Mouse (Mus musculus) heart, embryonic 11.5 days (tissue): Measurements from ENCODE around the gene Morc1. TPM values are rescaled to one million over a fixed set of nuclear protein-coding genes. Genes with fewer than 3 reads are reported as not detected.

Experiments used
- ATAC-seq: fragments of 200-750 bp; cut with Nextera tagmentation; replicated peaks from 2 replicates; pipeline ENCODE4 v1.8.0; 2017; ENCODE audit warnings: moderate library complexity; ENCODE audit not compliant: insufficient number of reproducible peaks, low FRiP score, low TSS enrichment
- H3K27ac ChIP-seq: fragments of 300-500 bp; sonication (generic); 2 replicates; pipeline ENCODE4 v1.5.1; 2014; ENCODE audit warnings: mild to moderate bottlenecking, low read depth, low read length
- H3K27me3 ChIP-seq: fragments of 300-500 bp; sonication (generic); 2 replicates; pipeline ENCODE4 v1.6.1; 2014; ENCODE audit warnings: mild to moderate bottlenecking, low read length, mixed read lengths; ENCODE audit not compliant: control insufficient read depth, insufficient read depth
- H3K36me3 ChIP-seq: fragments of 300-500 bp; sonication (generic); 2 replicates; pipeline ENCODE4 v1.6.1; 2014; ENCODE audit warnings: mild to moderate bottlenecking, low read length, moderate library complexity, mixed read lengths; ENCODE audit not compliant: control insufficient read depth, insufficient read depth
- H3K4me1 ChIP-seq: fragments of 300-500 bp; sonication (generic); 2 replicates; pipeline ENCODE4 v1.6.1; 2014; ENCODE audit warnings: low read length; ENCODE audit not compliant: control insufficient read depth, insufficient read depth
- H3K4me2 ChIP-seq: fragments of 300-500 bp; sonication (generic); 2 replicates; pipeline ENCODE4 v1.6.1; 2014; ENCODE audit warnings: mild to moderate bottlenecking, moderate library complexity
- H3K4me3 ChIP-seq: fragments of 300-500 bp; sonication (generic); 2 replicates; pipeline ENCODE4 v1.5.1; 2014; ENCODE audit warnings: low read depth, low read length
- H3K9ac ChIP-seq: fragments of 300-500 bp; sonication (generic); 2 replicates; pipeline ENCODE4 v1.6.1; 2014; ENCODE audit warnings: mild to moderate bottlenecking, low read depth, low read length, moderate library complexity
- H3K9me3 ChIP-seq: fragments of 300-500 bp; sonication (generic); replicated peaks from 2 replicates; pipeline ENCODE4 v1.6.1; 2016; ENCODE audit warnings: low read length; ENCODE audit not compliant: control insufficient read depth
- WGBS: fragments of 180-500 bp; shearing (Covaris S2); extraction: QIAGEN DNeasy Blood & Tissue Kit; methylation state at CpG from one replicate; pipeline ENCODE4 v1.1.7; 2014; ENCODE audit not compliant: insufficient replicate concordance; 5-methylcytosine and 5-hydroxymethylcytosine counted together
- polyA plus RNA-seq: library from polyadenylated mRNA; unstranded; fragments of >200 nt; fragmentation: Nextera tagmentation; extraction: Ambion mirVana; gene quantifications from 2 replicates; pipeline ENCODE4 v1.2.1, GENCODE M21; 2014

Gene Morc1
- polyA plus RNA-seq, 1 experiment from 2014 or later = 0.16 TPM

GRCm38 (mm10) chr16:48537108-48537507, 106.1 kb downstream of the Morc1 start:
- Histone ChIP-seq H3K4me2 (no peak overlapping the region), H3K36me3 (no peaks in the 10 kb centered on the region), H3K4me3 (no peak overlapping the region), H3K9me3 (no peaks in the 10 kb centered on the region), H3K27me3 (no peaks in the 10 kb centered on the region), H3K27ac (no peak overlapping the region), H3K9ac (no peak overlapping the region), H3K4me1 (no peaks in the 10 kb centered on the region)
- WGBS = 68% methylated on average over 5 of the region's 5 CpGs
- ATAC-seq = no peak

GRCm38 (mm10) chr16:48562290-48563080, 131.4 kb downstream of the Morc1 start:
- H3K9me3 ChIP-seq = no peaks in the 10 kb centered on the region
- no peak for ATAC-seq
- H3K27ac ChIP-seq = no peak overlapping the region
- no peak overlapping the region for H3K9ac ChIP-seq
- H3K27me3 ChIP-seq = no peaks in the 10 kb centered on the region
- no peak overlapping the region for H3K4me2 ChIP-seq
- no peaks in the 10 kb centered on the region for H3K36me3 ChIP-seq
- no peak overlapping the region for H3K4me3 ChIP-seq
- 55% methylated on average over 11 of the region's 11 CpGs for WGBS
- no peaks in the 10 kb centered on the region for H3K4me1 ChIP-seq

GRCm38 (mm10) chr16:48570354-48570753, 139.3 kb downstream of the Morc1 start:
- H3K4me2 ChIP-seq = no peak overlapping the region
- H3K4me1 ChIP-seq = no peaks in the 10 kb centered on the region
- no peak overlapping the region for H3K4me3 ChIP-seq
- no peaks in the 10 kb centered on the region for H3K9me3 ChIP-seq
- no peak overlapping the region for H3K9ac ChIP-seq
- ATAC-seq = no peak
- H3K27ac ChIP-seq = no peak overlapping the region
- H3K36me3 ChIP-seq = no peaks in the 10 kb centered on the region
- WGBS = 15% methylated on average over 9 of the region's 9 CpGs
- H3K27me3 ChIP-seq = no peaks in the 10 kb centered on the region

GRCm38 (mm10) chr16:48574072-48574471, 143.0 kb downstream of the Morc1 start:
- no peak for ATAC-seq
- 66% methylated on average over 5 of the region's 5 CpGs for WGBS
- H3K27ac ChIP-seq = no peak overlapping the region

GRCm38 (mm10) chr16:48574499-48574898, 143.5 kb downstream of the Morc1 start:
- Histone ChIP-seq H3K4me2 (no peak overlapping the region), H3K27ac (no peak overlapping the region), H3K4me1 (no peaks in the 10 kb centered on the region), H3K36me3 (no peaks in the 10 kb centered on the region), H3K27me3 (no peaks in the 10 kb centered on the region), H3K9ac (no peak overlapping the region), H3K4me3 (no peak overlapping the region), H3K9me3 (no peaks in the 10 kb centered on the region)
- WGBS = 70% methylated on average over 3 of the region's 3 CpGs
- no peak for ATAC-seq

More at GRCm38 (mm10) chr16:48574072-48574471, 143.0 kb downstream of the Morc1 start:
- Histone ChIP-seq H3K4me3 (no peak overlapping the region), H3K9ac (no peak overlapping the region), H3K36me3 (no peaks in the 10 kb centered on the region), H3K9me3 (no peaks in the 10 kb centered on the region), H3K4me1 (no peaks in the 10 kb centered on the region), H3K27me3 (no peaks in the 10 kb centered on the region), H3K4me2 (no peak overlapping the region)

GRCm38 (mm10) chr16:48585369-48585768, 154.3 kb downstream of the Morc1 start:
- Histone ChIP-seq H3K9ac (no peak overlapping the region), H3K27ac (no peak overlapping the region), H3K4me3 (no peak overlapping the region), H3K27me3 (no peaks in the 10 kb centered on the region), H3K4me2 (no peak overlapping the region), H3K36me3 (no peaks in the 10 kb centered on the region), H3K4me1 (no peaks in the 10 kb centered on the region), H3K9me3 (no peaks in the 10 kb centered on the region)
- ATAC-seq = no peak
- 66% methylated on average over 6 of the region's 6 CpGs for WGBS

- Histone ChIP-seq H3K27ac (no peak overlapping the region), H3K27me3 (no peaks in the 10 kb centered on the region), H3K36me3 (no peaks in the 10 kb centered on the region), H3K9ac (no peak overlapping the region), H3K4me3 (no peak overlapping the region), H3K9me3 (no peaks in the 10 kb centered on the region), H3K4me1 (no peaks in the 10 kb centered on the region), H3K4me2 (no peak overlapping the region)
- ATAC-seq = no peak
- WGBS = 86% methylated on average over 5 of the region's 5 CpGs
Observed at GRCm38 (mm10) chr16:48594457-48594856, 163.4 kb downstream of the Morc1 start.

- Histone ChIP-seq H3K4me2 (no peak overlapping the region), H3K4me3 (no peak overlapping the region), H3K36me3 (no peaks in the 10 kb centered on the region), H3K9me3 (no peaks in the 10 kb centered on the region), H3K27me3 (no peaks in the 10 kb centered on the region), H3K4me1 (no peaks in the 10 kb centered on the region), H3K9ac (no peak overlapping the region), H3K27ac (no peak overlapping the region)
- no peak for ATAC-seq
- WGBS = 69% methylated on average over 1 of the region's 1 CpGs
Observed at GRCm38 (mm10) chr16:48595216-48595615, 164.2 kb downstream of the Morc1 start.

GRCm38 (mm10) chr16:48603735-48604211, 172.7 kb downstream of the Morc1 start:
- 88% methylated on average over 2 of the region's 2 CpGs for WGBS

More at GRCm38 (mm10) chr16:48603735-48604211, 172.7 kb downstream of the Morc1 start:
- Histone ChIP-seq H3K9ac (no peak overlapping the region), H3K36me3 (no peaks in the 10 kb centered on the region), H3K4me3 (no peak overlapping the region), H3K9me3 (no peaks in the 10 kb centered on the region), H3K27me3 (no peaks in the 10 kb centered on the region), H3K4me1 (no peaks in the 10 kb centered on the region), H3K4me2 (no peak overlapping the region), H3K27ac (no peak overlapping the region)
- ATAC-seq = no peak
